Mouse (Mus musculus): Measurements from ENCODE around the gene Wnt10b.

- TF ChIP-seq CTCF (IDR thresholded peaks at IDR 0.05; ENCODE audit: low read depth, low read length) (no peak), POLR2A (IDR thresholded peaks at IDR 0.05; ENCODE audit: borderline replicate concordance, low read depth, low read length) (no peak)
Observed at GRCm38 (mm10) chr15:98762201-98762621, 15.7 kb downstream of the Wnt10b start.
